In genomic region chrX:53237971-53238370, GRCm38 (mm10) we compare ENCODE assay signal across 13 mouse cellular contexts. TPM values are rescaled to one million over a fixed set of nuclear protein-coding genes. Genes with fewer than 3 reads are reported as not detected.
DNase-seq lines count a peak whose midpoint lies in the region; ATAC-seq and TF ChIP-seq lines count a peak whose summit lies in the region.
"Had no signal": no experiment of that assay in that cellular context is flagged by ENCODE, and none has a peak within 500 bp of the region (broad histone marks: within the 10 kb centered on the region; RNA-seq: fewer than 3 reads in every experiment).

No protein-coding gene starts in this region.

- TF ChIP-seq POLR2A in kidney, adult 2 months (IDR thresholded peaks at IDR 0.05; ENCODE audit: low read depth, low read length): no peak

- no peaks in the 10 kb centered on the region for H3K27me3 ChIP-seq in kidney, adult 2 months (replicated peaks; ENCODE audit: control insufficient read depth, insufficient read depth, low read length)
- H3K27me3 ChIP-seq: liver, embryonic 15.5 days had no signal

- no peak for DNase-seq in kidney, adult 2 months
- DNase-seq in kidney, adult 18-20 months: no peak
- peak; percentile 3 for DNase-seq in urinary bladder, postnatal 14 days (ENCODE audit: low spot score)
- DNase-seq in urinary bladder, postnatal 10 days (ENCODE audit: low spot score): no peak
- DNase-seq in thymus, postnatal 4 days: peak; percentile 58
- DNase-seq in gastrocnemius, postnatal 25 days: no peak
- DNase-seq in cerebellum, adult 11 months: no peak

- 14% methylated on average over 2 of the region's 2 CpGs for WGBS in kidney, adult 2 months

- TF ChIP-seq CTCF in kidney, adult 2 months (conservative IDR thresholded peaks at IDR 0.05; ENCODE audit: insufficient read depth, insufficient read length, low read depth, low read length): peak; percentile 22; the same call in 1 of the 2 replicates

- H3K4me3 ChIP-seq in kidney, adult 2 months (ENCODE audit: insufficient read depth, low read depth, low read length): no peak overlapping the region
- H3K4me3 ChIP-seq: liver, embryonic 15.5 days had no signal

- 0 out of 2 replicates have a peak, but pooled peaks have one; percentile 34 for ATAC-seq in erythroid progenitor cell, adult 5-6 weeks (replicated peaks; ENCODE audit: low FRiP score, poor library complexity, severe bottlenecking)
- ATAC-seq: forebrain, embryonic 14.5 days had no signal

- no peaks in the 10 kb centered on the region for H3K4me1 ChIP-seq in kidney, adult 2 months (ENCODE audit: control insufficient read depth, insufficient read depth, low read length)
- H3K4me1 ChIP-seq: liver, embryonic 15.5 days had no signal

- no peaks in the 10 kb centered on the region for H3K36me3 ChIP-seq in kidney, adult 2 months (ENCODE audit: control insufficient read depth, insufficient read depth, low read length)
- H3K36me3 ChIP-seq: liver, embryonic 15.5 days had no signal

- no peak overlapping the region for H3K27ac ChIP-seq in kidney, adult 2 months (ENCODE audit: insufficient read depth, low read depth, low read length)
- H3K27ac ChIP-seq: liver, embryonic 15.5 days had no signal

RNA-seq across cellular contexts. Expression of gene Plac1, which starts 1.9 kb away (rescaled TPM):
- not detected in 2 replicates for polyA plus RNA-seq in kidney, adult 2 months (2012; rRNA removed)
- not detected in 2 replicates for total RNA-seq in erythroid progenitor cell, adult 5-6 weeks (2015; ENCODE audit: low replicate concordance)
- not detected in 2 replicates for total RNA-seq in erythroid progenitor cell, adult 5-6 weeks (2017; ENCODE audit: low replicate concordance)
- not detected for total RNA-seq in gastrocnemius, postnatal 25 days (2021)
- polyA plus RNA-seq: cortical plate, adult 2 months had no signal

RNA-seq across cellular contexts. Expression of gene Fam122b, which starts 31.6 kb away (rescaled TPM):
- polyA plus RNA-seq in kidney, adult 2 months (2012; rRNA removed): 1.6 and 2.7 TPM in 2 replicates
- 12.6 and 17.3 TPM in 2 replicates for total RNA-seq in erythroid progenitor cell, adult 5-6 weeks (2015; ENCODE audit: low replicate concordance)
- 6.5 and 9.1 TPM in 2 replicates for total RNA-seq in erythroid progenitor cell, adult 5-6 weeks (2017; ENCODE audit: low replicate concordance)
- total RNA-seq in gastrocnemius, postnatal 25 days (2021): 1 to 10 TPM; 1.4 to 2.5 TPM

RNA-seq across cellular contexts. Expression of gene Fam122c, which starts 35.3 kb away (rescaled TPM):
- polyA plus RNA-seq in kidney, adult 2 months (2012; rRNA removed): not detected in 2 replicates
- not detected in 2 replicates for total RNA-seq in erythroid progenitor cell, adult 5-6 weeks (2015; ENCODE audit: low replicate concordance)
- total RNA-seq in erythroid progenitor cell, adult 5-6 weeks (2017; ENCODE audit: low replicate concordance): not detected in 2 replicates
- not detected for total RNA-seq in gastrocnemius, postnatal 25 days (2021)
- polyA plus RNA-seq: cortical plate, adult 2 months; forebrain, embryonic 14.5 days; heart, embryonic 14.5 days; liver, embryonic 15.5 days; neural tube, embryonic 11.5 days had no signal

Comparison
In these comparisons a context has a peak if more than half of its experiments do, and no peak if none do; other contexts are left out.
1. DNase-seq: peak in urinary bladder, postnatal 14 days (single experiment) and thymus, postnatal 4 days (single experiment); none in kidney, adult 2 months (single experiment), kidney, adult 18-20 months (single experiment), urinary bladder, postnatal 10 days (single experiment), gastrocnemius, postnatal 25 days (single experiment) and cerebellum, adult 11 months (single experiment).